Mouse (Mus musculus): Measurements from ENCODE around the gene Sp9. TPM values are rescaled to one million over a fixed set of nuclear protein-coding genes. Genes with fewer than 3 reads are reported as not detected.
A peak's percentile ranks its signal among the peaks of the same experiment; 100 is the strongest.

The Sp9 gene
- total RNA-seq, 2 experiments from 2014 or later: not detected

- DNase-seq: peak; percentile 43
Observed at GRCm38 (mm10) chr2:73313117-73313501, 41.4 kb downstream of the Sp9 start.

GRCm38 (mm10) chr2:73314311-73314710 lies 42.6 kb downstream of the Sp9 start:
- DNase-seq: no peak

DNA sequence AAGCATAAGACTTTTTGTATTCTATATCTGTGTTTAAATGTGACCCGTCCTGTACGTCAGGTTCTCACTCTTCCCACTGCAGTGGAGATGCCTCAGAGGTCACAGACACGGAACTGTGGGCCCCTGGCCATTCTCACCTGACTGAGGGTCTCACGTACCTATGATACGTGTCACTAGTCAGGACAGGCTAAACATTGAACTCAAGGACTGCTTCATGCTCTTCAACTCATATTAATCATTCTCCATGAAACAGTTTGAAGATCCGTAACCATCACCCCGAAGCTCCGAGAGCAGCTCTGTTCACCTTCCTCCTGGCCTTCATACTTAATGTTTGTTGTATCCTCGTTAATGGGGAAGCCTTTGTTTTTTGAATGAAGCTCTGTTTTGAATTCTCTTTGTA lies 45.7 kb downstream of the Sp9 start:
- DNase-seq: no peak

GRCm38 (mm10) chr2:73319218-73319617 lies 47.5 kb downstream of the Sp9 start:
- no peak for DNase-seq

GRCm38 (mm10) chr2:73322991-73323390 lies 51.3 kb downstream of the Sp9 start:
- no peak for DNase-seq

DNA sequence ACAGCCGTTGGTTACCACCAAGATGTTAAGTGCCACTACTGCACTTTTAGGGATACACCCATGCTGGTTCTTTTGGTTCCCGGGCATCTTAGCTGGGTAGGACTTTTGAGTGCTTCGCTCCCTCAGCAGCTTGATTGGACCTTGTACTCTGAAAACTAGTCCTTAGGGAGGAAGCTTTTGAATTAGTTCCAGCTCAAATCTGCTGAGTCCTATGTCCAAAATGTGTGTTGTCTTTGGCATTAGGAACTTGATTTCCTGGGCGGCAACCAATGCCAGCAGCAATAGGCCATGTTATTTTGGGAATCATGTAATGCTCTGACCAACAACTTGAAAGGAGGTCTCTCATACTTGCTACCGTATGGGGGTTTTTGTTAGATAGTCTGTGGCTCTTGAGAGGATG lies 54.1 kb downstream of the Sp9 start:
- DNase-seq: no peak

Other genes with a start within 250 kb of the Sp9 start
- 10 to 100 TPM; 67.3 to 68.2 TPM for gene Ola1, start 53.0 kb upstream of the Sp9 start, total RNA-seq (2021)
- 10 to 100 TPM; 11.2 to 16.6 TPM for gene Scrn3, start 40.7 kb downstream of the Sp9 start, total RNA-seq (2021)
- 10 to 100 TPM; 10.8 to 11.1 TPM for gene Cir1, start 40.8 kb downstream of the Sp9 start, total RNA-seq (2021)
- 1 to 10 TPM; 7.6 TPM for gene Gpr155, start 114.6 kb downstream of the Sp9 start, total RNA-seq (2021)

Data from heart, postnatal 4 days (tissue).